Mouse (Mus musculus) retina, postnatal 7 days (tissue): ENCODE measurements around the gene Vmn2r100.

Experiments used
- DNase-seq: peaks from one replicate; pipeline ENCODE4 v3.0.0-alpha.2; 2012; ENCODE audit warnings: low read depth, low spot score

Gene Vmn2r100

GRCm38 (mm10) chr17:19504432-19504831 lies at the start of gene Vmn2r100:
Vmn2r100 (plus strand) TSS chr17:19504732.
- no peak for DNase-seq

- DNase-seq: no peak
Observed at GRCm38 (mm10) chr17:19482866-19483265, 21.7 kb upstream of the Vmn2r100 start.

- DNase-seq: no peak
Observed at GRCm38 (mm10) chr17:19576927-19577326, 72.4 kb downstream of the Vmn2r100 start, which contains the start of gene Vmn2r101. Vmn2r101 (plus strand) TSS chr17:19577227.
